Mouse (Mus musculus) erythroblast, embryonic 14.5 days (primary cell): Measurements from ENCODE around the gene Cyp1a2.

Experiments used
- GATA1 ChIP-seq: IDR thresholded peaks from 2 replicates; pipeline ENCODE4 v1.6.1; 2012; ENCODE audit warnings: low read length, inconsistent platforms, mixed read lengths
- TAL1 ChIP-seq: IDR thresholded peaks from 3 replicates; pipeline ENCODE4 v1.6.1; 2012; ENCODE audit warnings: low read length, inconsistent platforms, mixed read lengths

DNA sequence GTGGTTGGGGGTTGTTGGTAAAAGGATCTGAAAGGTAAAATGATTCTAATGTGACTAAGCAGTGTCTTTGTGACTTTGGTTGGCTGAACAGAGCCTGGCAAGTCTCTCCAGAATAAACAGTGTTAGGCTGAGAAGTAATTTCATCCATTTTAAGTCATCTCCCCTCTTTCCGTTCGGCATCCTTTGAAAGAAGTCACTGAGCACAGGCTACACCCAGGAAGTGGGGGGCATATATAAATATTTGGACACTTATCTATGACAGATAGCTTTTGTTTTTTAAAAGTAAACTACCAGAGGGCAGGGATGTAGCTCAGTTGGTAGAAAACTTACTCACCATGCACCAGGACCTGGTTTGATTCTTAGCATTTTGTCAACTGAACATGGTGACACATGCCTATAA, 5.1 kb upstream of the Cyp1a2 start:
- no peak for TF ChIP-seq TAL1
- no peak for TF ChIP-seq GATA1
